Mouse (Mus musculus): ENCODE results near the gene Suclg2. TPM values are rescaled to one million over a fixed set of nuclear protein-coding genes. Genes with fewer than 3 reads are reported as not detected.

The Suclg2 gene
- polyA plus RNA-seq, 1 experiment, result 126 TPM

DNA sequence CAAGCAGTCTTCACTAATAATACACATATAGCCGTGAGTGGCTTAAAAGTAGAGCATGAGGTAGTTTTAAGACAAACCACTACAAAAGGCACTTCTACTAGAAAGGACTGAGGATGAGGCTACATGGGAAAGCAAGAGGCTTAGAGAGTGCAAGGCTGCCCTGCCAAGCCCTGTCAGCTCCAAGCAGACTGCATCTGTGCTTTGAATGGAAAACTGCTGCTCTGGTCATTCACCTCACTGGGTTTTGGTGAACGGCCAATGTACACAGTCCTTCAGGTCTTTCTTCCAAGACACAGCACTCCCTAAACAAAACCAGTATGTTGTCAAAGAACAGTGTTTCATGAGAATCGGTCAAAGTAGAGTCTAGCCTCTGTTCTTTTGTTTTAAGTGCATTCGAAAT lies 124.4 kb downstream of the Suclg2 start:
- TF ChIP-seq POLR2A (IDR thresholded peaks at IDR 0.05; ENCODE audit: low read depth, low read length) (no peak), CTCF (conservative IDR thresholded peaks at IDR 0.05; ENCODE audit: insufficient read depth, insufficient read length, low read depth, low read length) (no peak)
- H3K4me1 ChIP-seq (ENCODE audit: control insufficient read depth, insufficient read depth, low read length), result 0 out of 2 replicates have a peak, but pooled peaks cover 2% of the 10 kb centered on the region
- 57% methylated on average over 4 of the region's 4 CpGs for WGBS
- no peaks in the 10 kb centered on the region for H3K36me3 ChIP-seq (ENCODE audit: control insufficient read depth, insufficient read depth, low read length)
- H3K4me3 ChIP-seq (ENCODE audit: insufficient read depth, low read depth, low read length), result no peak overlapping the region
- DNase-seq, result peak; percentile 55
- no peak overlapping the region for H3K27ac ChIP-seq (ENCODE audit: insufficient read depth, low read depth, low read length)
- H3K27me3 ChIP-seq (replicated peaks; ENCODE audit: control insufficient read depth, insufficient read depth, low read length), result no peaks in the 10 kb centered on the region

DNA sequence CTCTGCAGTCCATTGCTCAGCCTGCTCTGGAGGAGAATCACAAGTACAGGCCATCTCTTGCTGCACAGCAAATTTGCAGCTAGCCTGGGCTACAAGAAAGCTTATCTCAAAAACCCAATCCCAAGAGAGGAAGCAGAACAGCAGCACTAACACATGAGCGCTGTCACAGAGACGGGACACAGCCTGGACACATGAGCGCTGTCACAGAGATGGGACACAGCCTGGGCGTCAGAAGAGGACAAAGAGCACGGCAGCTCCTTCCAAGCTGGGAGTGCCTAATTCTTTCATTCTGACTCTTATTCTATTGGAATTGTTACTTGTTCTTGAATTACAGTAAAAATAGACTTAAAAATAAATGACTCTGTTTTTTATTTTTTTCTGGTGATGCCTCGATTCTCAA lies 126.2 kb downstream of the Suclg2 start:
- peak; percentile 4 for DNase-seq
- H3K27ac ChIP-seq (ENCODE audit: insufficient read depth, low read depth, low read length), result no peak overlapping the region
- H3K36me3 ChIP-seq (ENCODE audit: control insufficient read depth, insufficient read depth, low read length), result no peaks in the 10 kb centered on the region
- 0 out of 2 replicates have a peak, but pooled peaks cover 2% of the 10 kb centered on the region for H3K4me1 ChIP-seq (ENCODE audit: control insufficient read depth, insufficient read depth, low read length)
- no peak overlapping the region for H3K4me3 ChIP-seq (ENCODE audit: insufficient read depth, low read depth, low read length)
- WGBS, result 74% methylated on average over 6 of the region's 6 CpGs
- TF ChIP-seq CTCF (conservative IDR thresholded peaks at IDR 0.05; ENCODE audit: insufficient read depth, insufficient read length, low read depth, low read length) (no peak), POLR2A (IDR thresholded peaks at IDR 0.05; ENCODE audit: low read depth, low read length) (no peak)
- no peaks in the 10 kb centered on the region for H3K27me3 ChIP-seq (replicated peaks; ENCODE audit: control insufficient read depth, insufficient read depth, low read length)

GRCm38 (mm10) chr6:95590463-95590862 lies 128.1 kb downstream of the Suclg2 start:
- no peaks in the 10 kb centered on the region for H3K27me3 ChIP-seq (replicated peaks; ENCODE audit: control insufficient read depth, insufficient read depth, low read length)
- H3K27ac ChIP-seq (ENCODE audit: insufficient read depth, low read depth, low read length), result no peak overlapping the region
- no peak overlapping the region for H3K4me3 ChIP-seq (ENCODE audit: insufficient read depth, low read depth, low read length)
- H3K4me1 ChIP-seq (ENCODE audit: control insufficient read depth, insufficient read depth, low read length), result 0 out of 2 replicates have a peak, but pooled peaks cover 2% of the 10 kb centered on the region
- no peak for TF ChIP-seq CTCF (conservative IDR thresholded peaks at IDR 0.05; ENCODE audit: insufficient read depth, insufficient read length, low read depth, low read length)
- TF ChIP-seq POLR2A (IDR thresholded peaks at IDR 0.05; ENCODE audit: low read depth, low read length), result no peak
- H3K36me3 ChIP-seq (ENCODE audit: control insufficient read depth, insufficient read depth, low read length), result no peaks in the 10 kb centered on the region
- no peak for DNase-seq
- WGBS, result 72% methylated on average over 4 of the region's 4 CpGs

DNA sequence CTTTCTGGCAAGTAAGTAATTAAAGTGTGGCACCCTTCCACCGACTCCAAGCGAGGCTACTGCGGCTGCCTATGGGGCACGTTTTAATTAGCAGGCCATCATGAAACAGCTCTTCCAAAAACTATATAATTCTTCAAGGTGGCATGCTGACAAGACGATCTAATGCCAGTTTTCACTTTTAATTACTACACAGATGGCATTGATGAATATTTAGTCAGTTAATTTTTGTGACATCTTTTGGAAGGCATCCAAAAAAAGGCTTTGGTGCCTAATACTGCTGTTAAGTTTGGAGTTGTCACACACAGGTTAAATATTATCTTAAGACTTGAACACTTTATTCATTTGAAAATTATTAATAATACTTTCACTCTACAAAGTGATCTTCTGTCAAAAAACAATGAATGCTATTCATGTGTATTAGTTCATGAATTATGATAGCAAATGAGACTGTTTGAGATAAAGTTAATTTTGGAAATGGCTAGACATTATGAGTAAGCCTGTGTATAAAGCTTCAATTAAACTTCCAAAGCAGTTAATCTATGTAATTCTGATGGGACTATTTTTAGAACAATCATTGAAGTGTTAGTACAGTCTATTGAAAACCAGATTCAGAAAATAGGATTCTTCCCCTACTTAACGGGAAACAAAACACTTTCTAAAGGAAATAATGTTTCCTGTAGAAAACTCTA lies 131.3 kb downstream of the Suclg2 start:
- WGBS, result 75% methylated on average over 6 of the region's 6 CpGs
- TF ChIP-seq POLR2A (IDR thresholded peaks at IDR 0.05; ENCODE audit: low read depth, low read length) (no peak), CTCF (conservative IDR thresholded peaks at IDR 0.05; ENCODE audit: insufficient read depth, insufficient read length, low read depth, low read length) (no peak)
- Histone ChIP-seq H3K4me1 (ENCODE audit: control insufficient read depth, insufficient read depth, low read length) (no peaks in the 10 kb centered on the region), H3K27me3 (replicated peaks; ENCODE audit: control insufficient read depth, insufficient read depth, low read length) (no peaks in the 10 kb centered on the region), H3K36me3 (ENCODE audit: control insufficient read depth, insufficient read depth, low read length) (no peaks in the 10 kb centered on the region), H3K27ac (ENCODE audit: insufficient read depth, low read depth, low read length) (no peak overlapping the region), H3K4me3 (ENCODE audit: insufficient read depth, low read depth, low read length) (no peak overlapping the region)
- no peak for DNase-seq

GRCm38 (mm10) chr6:95581893-95582292 lies 136.7 kb downstream of the Suclg2 start:
- TF ChIP-seq POLR2A (IDR thresholded peaks at IDR 0.05; ENCODE audit: low read depth, low read length) (no peak), CTCF (conservative IDR thresholded peaks at IDR 0.05; ENCODE audit: insufficient read depth, insufficient read length, low read depth, low read length) (no peak)
- no peak for DNase-seq
- Histone ChIP-seq H3K36me3 (ENCODE audit: control insufficient read depth, insufficient read depth, low read length) (0 out of 2 replicates have a peak, but pooled peaks cover 1% of the 10 kb centered on the region), H3K4me3 (ENCODE audit: insufficient read depth, low read depth, low read length) (no peak overlapping the region), H3K27me3 (replicated peaks; ENCODE audit: control insufficient read depth, insufficient read depth, low read length) (no peaks in the 10 kb centered on the region), H3K27ac (ENCODE audit: insufficient read depth, low read depth, low read length) (no peak overlapping the region), H3K4me1 (ENCODE audit: control insufficient read depth, insufficient read depth, low read length) (no peaks in the 10 kb centered on the region)
- 80% methylated on average over 3 of the region's 3 CpGs for WGBS

- Histone ChIP-seq H3K4me1 (ENCODE audit: control insufficient read depth, insufficient read depth, low read length) (no peaks in the 10 kb centered on the region), H3K27ac (ENCODE audit: insufficient read depth, low read depth, low read length) (no peak overlapping the region), H3K4me3 (ENCODE audit: insufficient read depth, low read depth, low read length) (no peak overlapping the region), H3K27me3 (replicated peaks; ENCODE audit: control insufficient read depth, insufficient read depth, low read length) (no peaks in the 10 kb centered on the region), H3K36me3 (ENCODE audit: control insufficient read depth, insufficient read depth, low read length) (0 out of 2 replicates have a peak, but pooled peaks cover 1% of the 10 kb centered on the region)
- WGBS, result 82% methylated on average over 4 of the region's 4 CpGs
- TF ChIP-seq CTCF (conservative IDR thresholded peaks at IDR 0.05; ENCODE audit: insufficient read depth, insufficient read length, low read depth, low read length) (no peak), POLR2A (IDR thresholded peaks at IDR 0.05; ENCODE audit: low read depth, low read length) (no peak)
- no peak for DNase-seq
Observed at GRCm38 (mm10) chr6:95579792-95580191, 138.8 kb downstream of the Suclg2 start.

DNA sequence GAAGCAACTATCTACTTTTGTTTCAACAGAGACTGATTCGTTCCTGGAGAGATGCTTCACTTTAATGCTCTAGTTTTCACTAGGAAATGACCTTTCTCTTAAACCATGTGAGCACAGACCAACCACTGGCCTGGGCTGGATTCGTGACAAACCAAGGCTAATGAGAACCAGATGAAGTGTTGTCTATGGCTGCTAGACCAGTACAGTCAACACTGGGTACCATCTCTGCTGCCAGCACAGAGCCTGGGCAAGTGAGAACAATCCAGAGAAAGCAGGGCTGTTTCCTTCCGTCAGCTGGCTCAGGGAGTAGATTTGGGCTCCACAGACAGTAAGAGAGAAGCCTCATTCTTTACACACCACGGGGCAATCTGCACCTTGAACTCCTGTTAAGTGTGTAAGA lies 143.1 kb downstream of the Suclg2 start:
- TF ChIP-seq POLR2A (IDR thresholded peaks at IDR 0.05; ENCODE audit: low read depth, low read length) (no peak), CTCF (conservative IDR thresholded peaks at IDR 0.05; ENCODE audit: insufficient read depth, insufficient read length, low read depth, low read length) (no peak)
- 53% methylated on average over 4 of the region's 4 CpGs for WGBS

More for the DNA sequence above, 143.1 kb downstream of the Suclg2 start:
- Histone ChIP-seq H3K27ac (ENCODE audit: insufficient read depth, low read depth, low read length) (no peak overlapping the region), H3K27me3 (replicated peaks; ENCODE audit: control insufficient read depth, insufficient read depth, low read length) (no peaks in the 10 kb centered on the region), H3K36me3 (ENCODE audit: control insufficient read depth, insufficient read depth, low read length) (peaks cover 1% of the 10 kb centered on the region; the same call in 1 of the 2 replicates), H3K4me3 (ENCODE audit: insufficient read depth, low read depth, low read length) (no peak overlapping the region), H3K4me1 (ENCODE audit: control insufficient read depth, insufficient read depth, low read length) (no peaks in the 10 kb centered on the region)
- no peak for DNase-seq

Measured in kidney, adult 2 months (tissue).